Mouse (Mus musculus): Measurements from ENCODE around the gene Rsg1. TPM values are rescaled to one million over a fixed set of nuclear protein-coding genes. Genes with fewer than 3 reads are reported as not detected.

The Rsg1 gene
- polyA plus RNA-seq, 1 experiment from 2014 or later = 2.4 TPM

GRCm38 (mm10) chr4:141267250-141267649 is 53.5 kb downstream of the Rsg1 start:
- 71% methylated on average over 3 of the region's 3 CpGs for WGBS
- H3K4me2 ChIP-seq (replicated peaks; ENCODE audit: low read depth, low read length) = no peak overlapping the region
- H3K27me3 ChIP-seq (replicated peaks; ENCODE audit: insufficient read depth, low read length) = no peaks in the 10 kb centered on the region
- no peak overlapping the region for H3K27ac ChIP-seq (ENCODE audit: low read length)
- H3K4me1 ChIP-seq (ENCODE audit: insufficient read depth, low read depth, low read length) = peaks cover 3% of the 10 kb centered on the region; the same call in 1 of the 2 replicates
- DNase-seq (ENCODE audit: low spot score) (no peak), ATAC-seq (no peak)
- H3K9me3 ChIP-seq (ENCODE audit: low read length) = no peaks in the 10 kb centered on the region
- H3K4me3 ChIP-seq (ENCODE audit: low read depth, low read length) = no peak overlapping the region
- no peaks in the 10 kb centered on the region for H3K36me3 ChIP-seq (ENCODE audit: insufficient read depth, low read length)
- H3K9ac ChIP-seq (replicated peaks; ENCODE audit: low read depth) = no peak overlapping the region
- TF ChIP-seq CTCF (IDR thresholded peaks at IDR 0.05) = no peak
- TF ChIP-seq EP300 (IDR thresholded peaks at IDR 0.05) = no peak

GRCm38 (mm10) chr4:141267837-141268236 is 54.1 kb downstream of the Rsg1 start:
- TF ChIP-seq CTCF (IDR thresholded peaks at IDR 0.05) (peak; percentile 92), EP300 (IDR thresholded peaks at IDR 0.05) (no peak)
- Histone ChIP-seq H3K9me3 (ENCODE audit: low read length) (no peaks in the 10 kb centered on the region), H3K27me3 (replicated peaks; ENCODE audit: insufficient read depth, low read length) (no peaks in the 10 kb centered on the region), H3K4me3 (ENCODE audit: low read depth, low read length) (no peak overlapping the region), H3K4me2 (replicated peaks; ENCODE audit: low read depth, low read length) (no peak overlapping the region), H3K9ac (replicated peaks; ENCODE audit: low read depth) (no peak overlapping the region), H3K27ac (ENCODE audit: low read length) (no peak overlapping the region), H3K36me3 (ENCODE audit: insufficient read depth, low read length) (no peaks in the 10 kb centered on the region), H3K4me1 (ENCODE audit: insufficient read depth, low read depth, low read length) (peaks cover 3% of the 10 kb centered on the region; the same call in 1 of the 2 replicates)
- peak; percentile 71 for DNase-seq (ENCODE audit: low spot score)
- no peak for ATAC-seq
- 33% methylated on average over 9 of the region's 9 CpGs for WGBS

GRCm38 (mm10) chr4:141268350-141268749 is 54.6 kb downstream of the Rsg1 start:
- no peak overlapping the region for H3K27ac ChIP-seq (ENCODE audit: low read length)
- 70% methylated on average over 4 of the region's 4 CpGs for WGBS
- no peak overlapping the region for H3K4me3 ChIP-seq (ENCODE audit: low read depth, low read length)
- ATAC-seq (no peak), DNase-seq (ENCODE audit: low spot score) (no peak)
- no peak for TF ChIP-seq EP300 (IDR thresholded peaks at IDR 0.05)
- TF ChIP-seq CTCF (IDR thresholded peaks at IDR 0.05) = peak; percentile 56
- H3K4me1 ChIP-seq (ENCODE audit: insufficient read depth, low read depth, low read length) = peaks cover 3% of the 10 kb centered on the region; the same call in 1 of the 2 replicates
- H3K4me2 ChIP-seq (replicated peaks; ENCODE audit: low read depth, low read length) = no peak overlapping the region
- H3K27me3 ChIP-seq (replicated peaks; ENCODE audit: insufficient read depth, low read length) = no peaks in the 10 kb centered on the region
- no peaks in the 10 kb centered on the region for H3K9me3 ChIP-seq (ENCODE audit: low read length)
- no peak overlapping the region for H3K9ac ChIP-seq (replicated peaks; ENCODE audit: low read depth)
- no peaks in the 10 kb centered on the region; the same call in 1 of the 2 replicates for H3K36me3 ChIP-seq (ENCODE audit: insufficient read depth, low read length)

GRCm38 (mm10) chr4:141269080-141269479 is 55.3 kb downstream of the Rsg1 start:
- Histone ChIP-seq H3K9me3 (ENCODE audit: low read length) (no peaks in the 10 kb centered on the region), H3K4me3 (ENCODE audit: low read depth, low read length) (no peak overlapping the region), H3K4me1 (ENCODE audit: insufficient read depth, low read depth, low read length) (peaks cover 3% of the 10 kb centered on the region; the same call in 1 of the 2 replicates), H3K36me3 (ENCODE audit: insufficient read depth, low read length) (no peaks in the 10 kb centered on the region; the same call in 1 of the 2 replicates), H3K27me3 (replicated peaks; ENCODE audit: insufficient read depth, low read length) (no peaks in the 10 kb centered on the region), H3K9ac (replicated peaks; ENCODE audit: low read depth) (no peak overlapping the region), H3K4me2 (replicated peaks; ENCODE audit: low read depth, low read length) (no peak overlapping the region), H3K27ac (ENCODE audit: low read length) (no peak overlapping the region)
- no peak for TF ChIP-seq EP300 (IDR thresholded peaks at IDR 0.05)
- peak; percentile 37 for TF ChIP-seq CTCF (IDR thresholded peaks at IDR 0.05)
- 66% methylated on average over 5 of the region's 6 CpGs for WGBS
- ATAC-seq = no peak
- peak; percentile 80 for DNase-seq (ENCODE audit: low spot score)

GRCm38 (mm10) chr4:141270201-141270940 is 56.6 kb downstream of the Rsg1 start:
- H3K27ac ChIP-seq (ENCODE audit: low read length) = no peak overlapping the region
- no peaks in the 10 kb centered on the region for H3K27me3 ChIP-seq (replicated peaks; ENCODE audit: insufficient read depth, low read length)
- no peak overlapping the region for H3K4me3 ChIP-seq (ENCODE audit: low read depth, low read length)
- TF ChIP-seq EP300 (IDR thresholded peaks at IDR 0.05) = no peak
- no peak for TF ChIP-seq CTCF (IDR thresholded peaks at IDR 0.05)
- H3K4me1 ChIP-seq (ENCODE audit: insufficient read depth, low read depth, low read length) = peaks cover 3% of the 10 kb centered on the region; the same call in 1 of the 2 replicates
- ATAC-seq = no peak
- no peaks in the 10 kb centered on the region; the same call in 1 of the 2 replicates for H3K36me3 ChIP-seq (ENCODE audit: insufficient read depth, low read length)
- no peaks in the 10 kb centered on the region for H3K9me3 ChIP-seq (ENCODE audit: low read length)
- H3K4me2 ChIP-seq (replicated peaks; ENCODE audit: low read depth, low read length) = no peak overlapping the region
- WGBS = 70% methylated on average over 15 of the region's 15 CpGs
- DNase-seq (ENCODE audit: low spot score) = no peak
- no peak overlapping the region for H3K9ac ChIP-seq (replicated peaks; ENCODE audit: low read depth)

GRCm38 (mm10) chr4:141271228-141271627 is 57.5 kb downstream of the Rsg1 start:
- H3K27ac ChIP-seq (ENCODE audit: low read length) = peak overlapping the region; percentile 81
- no peak for ATAC-seq

More at GRCm38 (mm10) chr4:141271228-141271627, 57.5 kb downstream of the Rsg1 start:
- H3K9ac ChIP-seq (replicated peaks; ENCODE audit: low read depth) = no peak overlapping the region
- H3K27me3 ChIP-seq (replicated peaks; ENCODE audit: insufficient read depth, low read length) = no peaks in the 10 kb centered on the region
- peak; percentile 50 for TF ChIP-seq CTCF (IDR thresholded peaks at IDR 0.05)
- TF ChIP-seq EP300 (IDR thresholded peaks at IDR 0.05) = no peak
- WGBS = 67% methylated on average over 6 of the region's 7 CpGs
- no peak overlapping the region for H3K4me3 ChIP-seq (ENCODE audit: low read depth, low read length)
- peak; percentile 44 for DNase-seq (ENCODE audit: low spot score)
- no peak overlapping the region for H3K4me2 ChIP-seq (replicated peaks; ENCODE audit: low read depth, low read length)
- no peaks in the 10 kb centered on the region for H3K9me3 ChIP-seq (ENCODE audit: low read length)
- no peaks in the 10 kb centered on the region; the same call in 1 of the 2 replicates for H3K36me3 ChIP-seq (ENCODE audit: insufficient read depth, low read length)
- peaks cover 3% of the 10 kb centered on the region; the same call in 1 of the 2 replicates for H3K4me1 ChIP-seq (ENCODE audit: insufficient read depth, low read depth, low read length)
